Mouse (Mus musculus) hindbrain, embryonic 14.5 days (tissue): ENCODE measurements around the gene Zscan18. TPM values are rescaled to one million over a fixed set of nuclear protein-coding genes. Genes with fewer than 3 reads are reported as not detected.

ENCODE experiments used
- ATAC-seq: fragments of 200-750 bp; cut with Nextera tagmentation; 2 replicates; pipeline ENCODE4 v1.8.0; 2017; ENCODE audit warnings: moderate number of reproducible peaks, mild to moderate bottlenecking, moderate TSS enrichment, moderate library complexity; ENCODE audit not compliant: low FRiP score
- DNase-seq: peaks from one replicate; pipeline ENCODE4 v3.0.0-alpha.2; 2015; ENCODE audit warnings: low spot score
- H3K27ac ChIP-seq: fragments of 300-500 bp; sonication (generic); 2 replicates; pipeline ENCODE4 v1.5.1; 2014; ENCODE audit warnings: mild to moderate bottlenecking, moderate library complexity
- H3K27me3 ChIP-seq: fragments of 300-500 bp; sonication (generic); 2 replicates; pipeline ENCODE4 v1.6.1; 2014; ENCODE audit warnings: mild to moderate bottlenecking, low read length, mixed read lengths; ENCODE audit not compliant: control insufficient read depth, insufficient read depth
- H3K36me3 ChIP-seq: fragments of 300-500 bp; sonication (generic); replicated peaks from 2 replicates; pipeline ENCODE4 v1.6.1; 2014; ENCODE audit not compliant: control insufficient read depth, insufficient read depth
- H3K4me1 ChIP-seq: fragments of 300-500 bp; sonication (generic); replicated peaks from 2 replicates; pipeline ENCODE4 v1.6.1; 2014; ENCODE audit warnings: antibody characterized with exemption, low read length, mixed read lengths; ENCODE audit not compliant: control insufficient read depth, insufficient read depth
- H3K4me2 ChIP-seq: fragments of 300-500 bp; sonication (generic); replicated peaks from 2 replicates; pipeline ENCODE4 v1.6.1; 2014; ENCODE audit warnings: mild to moderate bottlenecking, moderate library complexity
- H3K4me3 ChIP-seq: fragments of 300-500 bp; sonication (generic); replicated peaks from 2 replicates; pipeline ENCODE4 v1.5.1; 2014; ENCODE audit warnings: mild to moderate bottlenecking, low read length
- H3K9ac ChIP-seq: fragments of 300-500 bp; sonication (generic); 2 replicates; pipeline ENCODE4 v1.6.1; 2014
- H3K9me3 ChIP-seq: fragments of 300-500 bp; sonication (generic); 2 replicates; pipeline ENCODE4 v1.6.1; 2016; ENCODE audit warnings: low read length; ENCODE audit not compliant: control insufficient read depth
- WGBS: fragments of 180-500 bp; shearing (Covaris S2); extraction: QIAGEN DNeasy Blood & Tissue Kit; methylation state at CpG from one replicate; pipeline ENCODE4 v1.1.7; 2014; 5-methylcytosine and 5-hydroxymethylcytosine counted together
- polyA plus RNA-seq: library from polyadenylated mRNA; unstranded; fragments of >200 nt; fragmentation: Nextera tagmentation; extraction: Ambion mirVana; gene quantifications from 2 replicates; pipeline ENCODE4 v1.2.1, GENCODE M21; 2014

Gene Zscan18
- polyA plus RNA-seq, 1 experiment from 2014 or later = 27.7 TPM

DNA sequence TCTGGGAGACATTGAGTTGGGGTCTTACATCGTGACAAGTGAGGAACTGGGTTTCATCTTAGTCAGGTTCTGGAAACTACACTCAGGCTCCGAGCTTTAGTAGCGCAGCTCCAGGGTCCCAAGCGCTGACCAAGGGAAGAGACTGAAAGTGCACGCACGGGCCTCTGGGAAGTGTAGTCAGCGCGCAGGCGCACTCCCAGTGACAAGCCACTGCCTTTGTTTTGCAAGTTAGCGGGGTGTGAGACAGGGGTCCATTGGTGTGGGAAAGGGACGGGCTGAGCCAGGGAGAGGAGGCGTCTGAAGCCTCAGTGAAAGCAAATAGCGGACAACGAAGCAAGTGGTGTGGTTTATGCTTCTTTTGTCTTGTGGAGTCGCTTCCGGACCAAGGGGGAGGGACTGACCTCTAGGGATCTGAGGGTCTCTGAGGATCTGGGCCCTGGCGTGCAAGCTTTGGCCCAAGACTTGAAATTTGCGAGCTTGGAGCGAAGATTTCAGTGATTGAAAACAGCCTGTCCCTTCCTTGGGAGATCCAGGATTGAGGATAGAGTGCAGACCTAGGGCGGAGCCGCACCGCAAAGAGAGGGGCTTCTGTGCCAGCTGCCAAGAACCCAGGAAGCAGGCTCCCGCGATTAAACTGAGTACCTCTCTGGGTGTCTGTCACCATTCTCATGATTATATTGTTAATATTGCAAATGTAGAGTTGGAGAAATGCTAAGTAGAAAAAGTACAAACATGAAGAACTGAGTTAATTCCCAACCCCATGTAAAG, 53.8 kb downstream of the Zscan18 start:
- peak overlapping the region; percentile 54; the same call in 1 of the 2 replicates for H3K27ac ChIP-seq
- WGBS = 67% methylated on average over 24 of the region's 24 CpGs
- H3K9me3 ChIP-seq = peaks cover 17% of the 10 kb centered on the region
- H3K4me2 ChIP-seq = peak overlapping the region; percentile 29; the same call in 1 of the 2 replicates
- H3K4me1 ChIP-seq = no peaks in the 10 kb centered on the region
- DNase-seq (no peak), ATAC-seq (peak; percentile 79)
- no peak overlapping the region for H3K9ac ChIP-seq
- no peaks in the 10 kb centered on the region for H3K36me3 ChIP-seq
- H3K27me3 ChIP-seq = no peaks in the 10 kb centered on the region
- peak overlapping the region; percentile 16; the same call in 1 of the 2 replicates for H3K4me3 ChIP-seq

- ATAC-seq (no peak), DNase-seq (no peak)
- Histone ChIP-seq H3K36me3 (no peaks in the 10 kb centered on the region), H3K4me1 (no peaks in the 10 kb centered on the region), H3K9ac (no peak within 1 kb of the TSS), H3K4me2 (no peak within 1 kb of the TSS), H3K27me3 (no peaks in the 10 kb centered on the region), H3K9me3 (0 out of 2 replicates have a peak, but pooled peaks cover 8% of the 10 kb centered on the region), H3K4me3 (no peak within 1 kb of the TSS), H3K27ac (no peak within 1 kb of the TSS)
- whole genome bisulfite sequencing = 67% methylated on average over 1 of the region's 1 CpGs
Measured at GRCm38 (mm10) chr7:12734904-12735303, 68.5 kb downstream of the Zscan18 start, which contains the start of gene Vmn2r56. Vmn2r56 (minus strand) TSS chr7:12735004.

Other genes starting within 250 kb of the Zscan18 start
- 0.01 TPM in 2 replicates for gene Vmn2r53, start 194.8 kb downstream of the Zscan18 start, polyA plus RNA-seq
- gene Vmn2r54, start 163.3 kb downstream of the Zscan18 start, polyA plus RNA-seq = not detected in 2 replicates
- gene Vmn2r55, start 118.6 kb downstream of the Zscan18 start, polyA plus RNA-seq = not detected in 2 replicates
- not detected in 2 replicates for gene Vmn2r56, start 68.6 kb downstream of the Zscan18 start, polyA plus RNA-seq
- 30.8 and 31.5 TPM in 2 replicates for gene Zfp329, start 15.2 kb upstream of the Zscan18 start, polyA plus RNA-seq
- 26.9 and 27.7 TPM in 2 replicates for gene Zfp110, start 31.1 kb upstream of the Zscan18 start, polyA plus RNA-seq
- 7.8 and 9.1 TPM in 2 replicates for gene Zfp128, start 77.5 kb upstream of the Zscan18 start, polyA plus RNA-seq
- gene Zscan22, start 94.2 kb upstream of the Zscan18 start, polyA plus RNA-seq = 10.5 and 13.0 TPM in 2 replicates
- gene Rps5, start 118.7 kb upstream of the Zscan18 start, polyA plus RNA-seq = 671 and 781 TPM in 2 replicates
- 0.87 and 0.95 TPM in 2 replicates for gene Rnf225, start 123.8 kb upstream of the Zscan18 start, polyA plus RNA-seq
- 12.2 and 13.9 TPM in 2 replicates for gene Zfp324, start 162.2 kb upstream of the Zscan18 start, polyA plus RNA-seq
- gene Zfp446, start 174.2 kb upstream of the Zscan18 start, polyA plus RNA-seq = 6.6 and 8.9 TPM in 2 replicates
- gene Slc27a5, start 194.6 kb upstream of the Zscan18 start, polyA plus RNA-seq = 0.14 and 0.29 TPM in 2 replicates
- 268 and 271 TPM in 2 replicates for gene Trim28, start 195.5 kb upstream of the Zscan18 start, polyA plus RNA-seq
- 37.9 and 40.8 TPM in 2 replicates for gene Zbtb45, start 206.4 kb upstream of the Zscan18 start, polyA plus RNA-seq
- 173 and 184 TPM in 2 replicates for gene Chmp2a, start 231.2 kb upstream of the Zscan18 start, polyA plus RNA-seq
- 178 and 179 TPM in 2 replicates for gene Ube2m, start 234.6 kb upstream of the Zscan18 start, polyA plus RNA-seq